Mouse (Mus musculus) E14TG2a.4 (cell line): Measurements from ENCODE around the gene Sipa1l1.

ENCODE experiments used
- CTCF ChIP-seq: conservative IDR thresholded peaks from 2 replicates; pipeline ENCODE4 v1.5.1; 2014; ENCODE audit warnings: low read length
- NANOG ChIP-seq: IDR thresholded peaks from 2 replicates; pipeline ENCODE4 v1.6.1; 2014; ENCODE audit warnings: borderline replicate concordance, low read length, mixed read lengths
- POU5F1 ChIP-seq: IDR thresholded peaks from 2 replicates; pipeline ENCODE4 v1.6.1; 2014; ENCODE audit warnings: low read length, borderline replicate concordance

DNA sequence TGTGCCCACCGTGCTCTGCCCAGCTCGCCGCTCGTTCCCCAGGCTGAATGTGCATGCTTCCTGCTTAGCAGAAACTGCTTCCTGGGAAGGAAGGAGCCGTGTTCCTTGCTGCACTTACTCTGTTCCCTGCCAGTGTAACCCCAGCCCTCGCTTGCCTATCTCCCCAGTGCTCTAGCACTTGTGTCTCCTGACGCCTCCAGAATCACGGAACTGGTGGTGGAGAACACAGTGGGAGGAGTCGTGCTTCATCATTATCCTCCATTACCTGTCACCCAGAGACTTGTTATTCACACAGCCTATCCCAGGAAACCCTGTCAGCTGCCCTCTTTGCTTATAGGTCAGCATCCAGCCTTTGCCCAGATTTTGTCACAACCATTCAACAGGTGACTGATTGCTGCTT lies 259.3 kb downstream of the Sipa1l1 start:
- TF ChIP-seq CTCF: no peak
- no peak for TF ChIP-seq NANOG
- TF ChIP-seq POU5F1: no peak
